Mouse (Mus musculus): ENCODE measurements around the gene Pcdh7.

Pcdh7 gene

DNA sequence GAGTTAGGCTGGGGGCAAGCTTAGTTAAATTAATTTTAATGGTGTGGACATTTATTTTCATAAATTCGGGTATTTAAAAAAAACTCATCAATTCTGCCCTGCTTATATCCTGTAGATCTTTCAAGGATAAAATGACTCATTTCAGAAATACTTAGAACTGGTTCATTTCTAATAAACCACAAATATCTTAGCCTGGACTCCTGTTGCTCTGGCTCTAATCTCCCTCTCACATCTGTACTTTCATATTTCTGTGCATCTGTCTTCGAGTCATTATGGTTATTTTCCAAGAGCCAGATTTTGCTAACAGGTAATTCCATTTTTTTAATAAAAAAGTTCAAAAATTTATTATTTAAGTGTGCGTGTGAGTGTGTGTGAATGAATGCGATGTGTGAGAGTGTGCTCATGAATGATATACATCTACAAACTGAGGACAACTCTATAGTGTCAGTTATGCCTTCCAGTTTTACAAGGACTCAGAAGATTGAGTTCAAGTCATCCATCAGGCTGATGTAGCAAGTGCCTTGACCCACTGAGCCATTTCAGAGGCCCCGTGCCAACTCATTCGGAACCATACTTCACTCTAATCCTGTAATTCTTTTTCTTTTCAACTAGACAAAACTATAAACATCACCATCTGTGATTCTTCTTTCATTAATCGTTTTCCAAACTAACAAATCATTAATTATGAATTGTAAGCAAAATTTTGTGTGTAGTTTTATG, 80.3 kb downstream of the Pcdh7 start:
- DNase-seq (ENCODE audit: low spot score), result no peak

DNA sequence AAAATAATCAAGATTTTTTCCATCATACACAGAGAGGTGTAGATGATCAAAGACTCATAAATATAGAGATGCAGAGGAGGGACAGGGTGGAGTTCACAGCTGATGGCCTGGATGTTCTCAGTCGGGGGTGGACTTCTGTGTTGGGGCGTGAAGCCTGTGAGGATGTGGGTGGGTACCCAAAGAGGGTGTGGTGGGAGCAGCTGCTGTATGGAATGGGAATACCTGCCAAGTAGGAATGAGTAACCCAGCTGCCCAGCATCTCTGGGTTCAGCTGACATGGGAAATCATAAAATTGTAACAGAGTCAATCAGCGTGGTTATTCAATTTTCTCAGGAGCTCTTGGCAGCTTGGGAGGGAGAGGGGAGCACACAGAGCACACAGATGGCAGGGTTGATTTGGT, 85.3 kb downstream of the Pcdh7 start:
- DNase-seq (ENCODE audit: low spot score), result no peak

DNA sequence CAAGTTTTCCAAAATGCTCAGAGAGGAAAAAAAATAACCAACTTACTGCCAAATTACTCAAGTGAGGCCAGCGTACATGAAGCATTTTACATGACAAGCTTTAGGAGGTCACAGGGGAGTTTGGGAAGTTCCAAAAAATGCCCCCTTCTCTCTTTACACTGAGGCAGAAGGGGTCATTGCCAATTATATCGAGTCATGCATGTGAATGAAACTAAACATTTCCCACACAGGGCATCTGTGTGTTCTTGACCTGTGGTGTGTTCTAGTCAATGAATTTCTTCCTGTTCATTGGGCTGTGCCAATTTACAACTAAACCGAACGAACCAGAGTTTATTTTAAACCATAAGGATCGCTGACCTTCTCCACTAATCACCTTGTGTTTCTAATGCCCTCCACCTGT, 86.1 kb downstream of the Pcdh7 start:
- DNase-seq (ENCODE audit: low spot score), result no peak

DNA sequence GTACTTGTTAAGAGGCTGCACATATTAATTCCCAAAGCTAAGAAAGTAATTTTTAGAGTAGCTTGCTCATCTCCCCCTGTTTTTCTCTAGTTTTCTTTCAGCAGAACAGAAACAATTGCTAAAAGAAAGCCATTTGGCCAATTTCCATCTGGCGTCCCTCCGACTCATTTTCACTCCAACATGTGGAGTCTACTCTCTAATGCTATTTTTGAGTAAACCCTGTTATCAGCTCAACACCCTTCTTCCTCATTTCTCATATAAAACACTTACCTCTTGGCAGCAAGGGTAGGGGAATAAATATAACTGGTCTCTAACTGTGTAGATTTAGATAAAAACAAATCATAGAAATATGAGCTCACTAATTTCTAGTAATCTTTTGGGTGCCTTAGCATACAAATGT, 89.6 kb downstream of the Pcdh7 start:
- no peak for DNase-seq (ENCODE audit: low spot score)

DNA sequence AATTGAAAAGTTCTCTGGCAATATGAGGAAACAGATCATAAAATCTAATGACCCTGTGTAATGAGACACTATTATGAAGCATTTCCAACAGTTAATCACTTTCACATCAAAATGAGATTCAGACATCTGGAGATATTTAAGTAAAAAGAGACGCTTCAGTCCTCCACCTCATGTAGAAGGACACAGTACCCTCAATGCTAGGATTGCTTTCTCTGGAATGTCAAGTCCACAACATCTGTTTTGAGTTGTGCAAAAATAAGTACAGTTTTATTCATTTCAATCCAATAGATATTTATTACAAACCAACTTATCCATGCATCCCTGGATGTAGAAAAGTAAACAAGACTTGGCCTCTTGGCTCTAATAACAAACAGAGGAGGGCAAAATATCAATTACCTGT, 92.9 kb downstream of the Pcdh7 start:
- DNase-seq (ENCODE audit: low spot score), result no peak

DNA sequence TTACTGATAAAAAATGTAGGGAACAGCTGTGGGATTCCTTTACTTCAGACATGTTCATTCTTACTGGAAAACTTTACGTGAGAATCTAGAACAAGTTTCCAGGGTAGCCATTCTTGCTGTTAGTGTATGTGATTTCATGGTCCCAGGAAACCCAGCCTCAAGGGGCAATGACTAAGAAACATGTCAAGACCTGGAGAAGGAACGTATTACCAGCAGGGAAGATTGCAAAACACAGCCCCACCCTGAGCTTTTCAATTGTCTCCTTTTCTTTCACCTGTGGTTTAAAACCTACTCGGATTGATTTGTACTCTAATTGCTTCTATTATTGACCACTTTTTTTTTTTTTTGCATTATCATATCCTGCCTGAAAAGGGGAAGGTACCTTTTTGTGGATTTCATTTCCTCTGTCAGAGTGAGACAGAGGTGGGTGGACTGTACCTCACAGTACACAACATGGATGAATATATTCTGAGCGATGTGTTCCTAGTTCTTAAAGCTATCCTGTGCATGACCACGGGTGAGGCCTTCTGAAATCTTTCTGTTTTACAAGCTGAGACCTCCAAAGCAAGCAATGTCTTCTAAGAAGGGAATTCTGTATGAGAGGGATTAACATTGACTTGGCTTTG, 98.3 kb downstream of the Pcdh7 start:
- DNase-seq (ENCODE audit: low spot score), result no peak

DNA sequence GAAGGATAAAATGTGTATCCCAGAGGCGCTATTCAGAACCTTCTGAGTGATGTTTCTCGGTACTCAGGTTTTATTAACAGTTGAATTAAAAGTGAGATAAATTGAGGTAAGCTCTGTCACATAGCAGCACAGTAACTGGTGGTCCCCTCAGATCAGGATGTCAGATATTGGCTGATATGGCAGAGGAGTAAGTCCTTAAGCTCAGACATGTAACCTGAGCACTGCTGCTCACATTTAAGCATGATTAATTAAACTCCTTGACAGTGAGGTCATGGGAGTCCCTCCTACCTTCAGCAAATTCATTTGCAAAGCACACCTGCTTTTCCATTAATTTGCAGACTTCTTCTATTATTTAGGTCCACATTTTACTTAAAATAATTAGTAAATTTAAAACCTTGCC, 102.0 kb downstream of the Pcdh7 start:
- DNase-seq (ENCODE audit: low spot score), result no peak

DNA sequence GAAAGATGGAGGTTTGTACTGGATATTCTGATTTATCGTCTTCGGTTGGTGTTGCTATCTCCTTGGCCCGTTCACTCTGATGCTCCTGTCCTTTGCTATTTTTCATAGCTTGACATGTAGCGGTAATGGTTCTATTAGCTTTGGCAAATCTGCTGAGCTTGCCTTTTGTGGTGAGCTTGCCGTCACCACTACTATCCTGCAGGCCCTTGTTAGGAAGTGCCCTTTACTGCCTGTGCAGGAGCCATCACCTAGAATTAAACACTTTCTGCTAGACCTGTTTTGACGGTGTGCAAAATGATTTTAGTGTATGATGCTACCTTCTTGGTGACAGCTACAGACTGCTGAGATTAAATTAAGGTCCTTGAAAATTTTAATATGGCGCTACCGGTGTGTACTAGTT, 103.3 kb downstream of the Pcdh7 start:
- no peak for DNase-seq (ENCODE audit: low spot score)

DNA sequence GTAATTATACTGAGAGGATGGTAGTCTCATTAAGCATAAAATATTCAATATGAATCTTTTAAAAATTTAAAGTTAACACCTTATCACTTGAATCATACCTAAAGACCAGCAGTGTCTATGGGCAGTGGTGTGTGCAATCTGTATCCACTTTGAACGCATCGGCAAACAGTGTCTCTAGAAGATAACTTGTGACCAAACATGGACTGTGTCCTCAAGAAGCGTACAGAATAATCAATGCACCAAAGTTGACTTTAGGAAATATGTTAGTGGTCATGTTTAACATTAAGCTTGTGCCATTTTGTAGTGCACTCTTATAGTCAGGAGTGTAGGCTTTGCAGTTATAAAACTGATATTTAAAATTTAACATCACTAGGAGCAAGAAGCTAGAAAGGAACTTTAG, 110.7 kb downstream of the Pcdh7 start:
- DNase-seq (ENCODE audit: low spot score), result no peak

DNA sequence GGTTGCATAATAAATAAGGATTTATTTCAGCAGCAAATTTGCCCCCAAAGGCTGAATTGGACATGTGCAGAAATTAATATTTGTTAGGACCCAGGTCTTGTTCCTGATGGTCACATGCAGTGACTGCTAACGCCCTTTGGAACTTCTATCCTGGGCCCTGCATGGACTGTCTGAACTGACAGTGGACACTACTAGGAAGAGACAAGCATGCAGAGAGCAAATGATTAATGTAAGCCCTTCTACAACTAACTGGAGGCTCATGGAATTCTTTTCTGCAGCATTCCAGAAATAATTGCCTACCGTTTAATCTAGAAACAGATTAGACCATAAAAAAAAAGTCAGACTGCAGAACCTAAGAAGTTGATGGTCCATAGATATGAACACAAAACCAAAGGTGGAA, 119.4 kb downstream of the Pcdh7 start:
- no peak for DNase-seq (ENCODE audit: low spot score)

DNA sequence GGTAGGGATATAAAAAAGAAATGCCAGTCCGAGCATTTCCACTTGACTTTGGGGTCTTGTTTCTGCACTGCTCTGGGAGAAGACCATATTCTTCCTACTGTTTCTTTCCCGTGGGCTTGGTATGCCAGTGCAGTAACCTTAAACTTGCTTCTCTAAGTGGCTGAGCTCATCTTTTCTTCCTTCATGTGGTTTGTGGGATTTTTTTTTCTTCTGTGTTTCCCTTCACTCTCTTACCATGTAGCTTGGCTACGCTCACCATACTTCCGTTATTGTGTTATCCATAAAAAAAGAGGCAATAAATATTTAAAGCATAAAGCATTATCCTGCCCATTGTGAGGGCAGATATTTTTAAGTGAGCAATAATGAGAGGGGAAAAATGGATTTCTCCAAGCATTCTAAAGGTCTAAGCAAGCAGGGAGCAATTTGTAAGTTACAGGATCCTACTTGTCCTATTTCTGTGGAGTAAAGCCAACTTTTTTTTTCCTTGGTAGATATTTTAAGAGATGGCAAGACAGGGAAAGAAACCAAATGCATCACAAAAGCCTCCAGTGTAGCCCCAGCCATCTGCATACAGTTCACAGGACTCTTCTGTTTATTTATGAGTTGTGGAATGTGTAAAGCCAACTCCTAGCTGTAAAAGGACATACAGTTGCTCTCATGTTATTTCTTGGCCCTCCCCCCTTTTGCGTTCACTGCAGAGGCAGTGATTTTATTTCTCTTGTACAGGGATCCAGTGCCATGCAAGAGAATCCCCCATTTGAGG, 123.8 kb downstream of the Pcdh7 start:
- no peak for DNase-seq (ENCODE audit: low spot score)

DNA sequence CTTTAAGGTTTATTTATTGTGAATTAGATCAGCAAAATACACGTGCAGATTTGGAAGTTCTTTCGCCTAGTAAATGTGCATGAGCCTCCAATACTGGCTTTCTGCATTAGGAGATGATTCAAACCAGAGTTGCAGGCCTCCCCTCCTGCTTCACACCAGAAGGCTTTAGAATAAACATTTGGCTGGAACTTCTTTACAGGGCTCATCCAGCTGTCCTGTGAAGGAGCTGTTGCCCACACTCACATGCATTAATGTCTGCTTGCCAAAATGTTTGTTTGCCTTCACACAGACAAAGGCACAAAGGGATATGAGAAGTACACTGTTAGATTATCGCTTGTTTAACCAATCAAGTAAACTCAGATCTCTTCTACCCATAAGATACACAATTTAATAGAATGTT, 129.7 kb downstream of the Pcdh7 start:
- no peak for DNase-seq (ENCODE audit: low spot score)

DNA sequence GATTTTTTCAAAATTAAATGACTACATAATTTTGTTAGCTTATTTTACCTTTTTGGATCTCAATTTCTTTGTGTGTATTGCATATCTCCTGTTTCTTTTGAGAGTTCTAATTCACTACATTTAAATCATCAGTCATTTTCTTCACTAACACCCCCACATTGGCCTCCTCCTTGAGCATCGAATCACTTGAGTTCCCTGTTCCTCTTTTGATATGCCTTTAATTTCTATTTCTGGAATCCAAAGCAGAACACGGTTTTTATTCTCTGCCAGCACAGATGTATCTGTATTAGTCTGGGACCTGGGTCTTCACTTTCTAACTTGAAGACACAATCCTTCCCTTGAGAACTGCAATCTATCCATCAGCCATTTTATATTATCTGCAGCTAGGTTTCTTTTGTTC, 132.3 kb downstream of the Pcdh7 start:
- DNase-seq (ENCODE audit: low spot score), result no peak

DNA sequence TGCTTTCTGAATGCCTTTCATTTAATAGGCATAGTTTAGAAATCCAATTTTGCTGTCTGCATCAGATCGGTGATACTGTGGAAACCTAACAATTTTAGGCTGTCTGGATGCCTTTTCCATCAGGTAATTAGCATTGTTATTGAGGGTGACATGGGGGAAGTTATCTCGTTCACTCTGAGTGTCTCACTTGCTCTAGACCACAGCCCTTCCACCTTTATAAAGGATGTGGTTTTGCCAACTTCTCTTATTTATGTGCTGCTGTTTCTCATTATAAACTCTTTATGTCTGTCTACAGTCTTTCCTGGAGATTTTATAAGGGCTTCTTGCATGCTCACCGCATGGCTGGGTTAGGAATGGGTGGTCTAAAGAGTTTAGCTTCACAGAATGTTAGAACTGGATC, 139.5 kb downstream of the Pcdh7 start:
- DNase-seq (ENCODE audit: low spot score), result peak; percentile 8

DNA sequence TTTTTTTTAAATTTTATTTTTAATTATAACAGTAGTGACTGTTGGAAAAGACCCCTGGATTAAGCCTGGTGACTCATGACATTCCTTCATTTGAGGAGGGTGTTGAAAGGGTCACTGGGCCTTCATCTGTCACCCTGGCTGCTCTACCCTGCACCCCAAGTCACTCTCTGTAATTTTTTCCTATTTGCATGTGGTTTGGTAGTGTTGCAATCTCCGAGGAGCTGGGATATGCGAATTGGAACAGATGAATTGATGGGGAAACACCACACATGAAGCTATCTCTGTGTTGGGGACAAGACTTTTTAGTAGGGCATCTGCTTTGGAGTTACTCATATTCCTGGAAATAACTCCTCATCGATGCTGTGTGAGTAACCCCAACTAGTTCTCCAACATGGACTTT, 146.5 kb downstream of the Pcdh7 start:
- no peak for DNase-seq (ENCODE audit: low spot score)

DNA sequence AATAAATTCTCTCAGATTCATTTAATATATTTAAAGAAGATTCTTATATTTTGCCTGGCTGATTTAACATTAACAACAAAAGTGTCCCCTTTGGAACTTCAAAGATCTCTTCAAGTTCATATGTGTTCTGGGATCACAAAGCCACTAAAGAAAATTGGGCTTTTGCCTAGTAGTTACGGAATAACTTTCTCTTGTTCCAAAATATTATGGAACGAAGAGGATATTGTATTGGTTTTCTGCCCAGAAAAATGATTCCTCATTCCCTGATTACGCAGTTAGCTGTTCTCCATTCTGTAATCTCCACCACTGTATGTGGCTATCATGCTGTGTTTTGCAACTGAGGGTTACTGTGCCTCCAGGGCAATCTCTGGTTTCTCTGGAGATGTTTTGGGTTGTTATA, 147.5 kb downstream of the Pcdh7 start:
- no peak for DNase-seq (ENCODE audit: low spot score)

DNA sequence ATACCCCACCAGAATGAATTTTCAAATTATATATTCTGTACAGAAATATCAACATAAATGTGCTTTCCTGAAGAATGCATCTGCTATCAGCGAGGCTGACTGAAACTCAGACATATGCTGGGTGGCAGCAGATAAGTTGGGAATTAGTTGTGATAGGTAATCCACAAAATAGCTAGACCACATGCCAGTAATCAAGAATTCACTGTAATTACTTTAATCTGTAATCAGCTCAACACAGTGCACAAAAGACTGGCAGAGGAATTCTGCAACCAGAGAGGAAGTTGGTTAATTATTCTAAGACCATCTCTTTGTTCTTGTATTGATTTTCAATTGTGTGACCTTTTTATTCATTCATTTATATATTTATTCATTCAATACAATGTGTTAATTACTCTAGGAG, 148.3 kb downstream of the Pcdh7 start:
- DNase-seq (ENCODE audit: low spot score), result no peak

DNA sequence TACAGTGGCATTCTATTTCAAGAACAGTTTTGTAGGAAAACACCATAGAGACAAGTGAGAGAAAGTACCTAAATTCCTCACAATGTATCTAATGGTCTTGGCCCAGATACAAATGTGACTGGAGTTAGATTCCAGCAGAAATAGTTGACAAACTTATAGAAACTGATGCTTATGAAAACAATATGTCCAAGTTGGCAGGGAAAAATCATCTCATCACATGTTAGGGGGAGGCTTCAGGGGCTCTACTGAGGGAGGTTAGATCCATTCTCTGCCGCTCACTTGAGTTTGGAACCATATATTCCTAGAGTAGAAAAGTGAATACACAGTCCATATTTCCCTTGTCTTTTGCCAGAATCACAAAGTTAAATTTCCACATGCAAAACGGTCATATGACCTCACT, 150.1 kb downstream of the Pcdh7 start:
- no peak for DNase-seq (ENCODE audit: low spot score)

DNA sequence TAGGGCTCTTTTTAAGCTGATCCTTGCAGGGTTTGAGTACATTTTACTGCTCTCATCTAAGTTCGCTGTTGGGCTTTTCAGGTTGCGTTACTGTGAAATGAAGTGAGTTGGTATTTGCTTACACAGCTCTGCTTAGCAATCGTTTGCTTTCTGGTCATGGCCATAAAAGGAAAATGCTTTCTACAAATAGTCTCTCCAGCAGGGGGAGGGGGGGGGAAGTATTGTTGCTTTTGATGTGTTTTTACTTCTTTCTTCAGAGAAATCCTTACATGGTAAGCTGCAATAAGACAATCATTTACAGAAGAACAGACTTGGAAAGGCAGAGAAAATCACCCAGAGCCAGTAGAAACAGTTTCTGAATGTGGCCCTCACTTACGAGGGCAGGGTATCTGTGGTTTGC, 150.9 kb downstream of the Pcdh7 start:
- peak; percentile 0 for DNase-seq (ENCODE audit: low spot score)

DNA sequence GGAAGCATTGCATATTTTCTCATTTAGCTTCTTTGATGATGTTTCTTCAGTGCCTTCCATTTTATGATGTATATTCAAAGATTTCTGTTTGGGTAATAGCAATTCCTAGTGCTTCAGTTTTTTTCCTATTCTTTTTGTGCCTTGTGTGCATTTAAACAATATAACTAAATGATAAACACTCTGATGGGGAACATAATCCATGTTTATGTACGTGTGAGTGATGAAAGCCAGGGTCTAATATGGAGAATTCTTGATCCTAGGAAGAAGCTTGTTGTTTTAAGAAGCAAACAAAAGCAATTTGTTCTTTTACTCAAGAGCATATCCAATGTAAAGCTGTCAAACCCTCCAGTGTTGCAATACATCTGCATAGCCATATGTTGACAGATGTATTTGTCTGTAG, 153.0 kb downstream of the Pcdh7 start:
- DNase-seq (ENCODE audit: low spot score), result no peak

DNA sequence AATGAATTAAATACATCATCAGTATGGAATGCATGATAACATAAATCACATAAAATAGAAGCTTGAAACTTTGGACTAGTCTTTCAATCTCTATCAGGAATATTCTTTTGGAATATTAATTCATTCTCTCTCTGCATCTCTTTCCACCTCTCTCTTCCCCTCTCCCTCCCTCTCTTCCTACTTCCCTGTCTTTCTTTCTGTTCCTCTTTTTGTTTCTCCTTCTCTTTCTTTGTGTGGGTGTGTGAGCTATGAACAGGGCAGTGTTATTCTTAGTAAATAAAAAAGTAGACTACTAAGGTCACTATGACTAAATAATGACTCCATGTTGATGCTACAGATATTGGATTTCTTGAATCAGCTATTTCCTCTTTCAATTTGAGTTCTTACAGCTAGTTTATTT, 167.2 kb downstream of the Pcdh7 start:
- no peak for DNase-seq (ENCODE audit: low spot score)

DNA sequence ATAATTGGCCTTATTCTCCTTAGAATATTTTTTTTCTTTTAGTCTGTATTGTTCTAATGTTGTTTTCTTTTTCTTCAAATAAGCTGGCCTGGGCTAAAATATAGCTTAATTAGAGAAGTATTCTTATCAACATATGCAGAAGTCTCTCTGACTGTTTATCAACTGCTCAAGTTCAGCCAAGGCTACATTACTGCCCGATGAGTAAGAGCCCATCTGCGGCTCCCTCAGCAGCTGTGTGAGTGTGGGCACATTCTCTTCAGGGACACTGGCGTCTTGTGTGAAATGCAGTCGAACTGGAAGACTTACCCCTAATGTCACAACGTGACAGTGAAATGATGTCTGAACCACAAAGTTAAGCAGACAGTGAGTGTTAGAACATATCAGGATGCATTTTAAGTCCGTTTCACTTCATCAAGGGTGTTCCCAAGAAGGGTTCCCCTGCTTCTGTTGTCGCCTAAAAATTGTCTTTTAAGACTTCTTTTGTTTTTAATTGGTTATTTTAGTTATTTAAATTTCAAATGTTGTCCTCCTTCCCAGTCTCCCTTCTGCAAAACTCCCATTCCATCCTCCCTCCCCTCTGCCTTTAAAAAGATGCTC, 181.3 kb downstream of the Pcdh7 start:
- no peak for DNase-seq (ENCODE audit: low spot score)

DNA sequence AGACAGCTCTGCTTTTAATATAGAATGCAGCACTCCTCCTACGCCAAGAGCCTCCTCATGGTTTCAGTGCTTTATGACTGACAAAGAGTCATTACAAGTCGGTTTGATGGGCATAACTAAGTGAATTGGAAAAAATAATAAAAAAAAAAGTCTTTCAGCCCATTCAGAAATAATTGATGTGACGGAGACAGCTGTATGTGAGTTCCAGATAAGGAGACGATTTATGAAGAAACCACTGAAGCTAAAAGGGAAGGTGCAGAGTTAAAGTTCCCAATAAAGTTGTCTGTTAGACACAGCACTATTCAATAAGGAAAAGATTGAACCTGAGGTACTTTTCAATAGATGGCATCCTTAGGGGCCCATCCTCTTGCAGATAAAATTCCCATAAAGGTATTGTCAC, 189.5 kb downstream of the Pcdh7 start:
- no peak for DNase-seq (ENCODE audit: low spot score)
